Mouse (Mus musculus): ENCODE data around the gene Terb1. TPM values are rescaled to one million over a fixed set of nuclear protein-coding genes. Genes with fewer than 3 reads are reported as not detected.

The Terb1 gene
- polyA plus RNA-seq, 1 experiment from 2014 or later: not detected

DNA sequence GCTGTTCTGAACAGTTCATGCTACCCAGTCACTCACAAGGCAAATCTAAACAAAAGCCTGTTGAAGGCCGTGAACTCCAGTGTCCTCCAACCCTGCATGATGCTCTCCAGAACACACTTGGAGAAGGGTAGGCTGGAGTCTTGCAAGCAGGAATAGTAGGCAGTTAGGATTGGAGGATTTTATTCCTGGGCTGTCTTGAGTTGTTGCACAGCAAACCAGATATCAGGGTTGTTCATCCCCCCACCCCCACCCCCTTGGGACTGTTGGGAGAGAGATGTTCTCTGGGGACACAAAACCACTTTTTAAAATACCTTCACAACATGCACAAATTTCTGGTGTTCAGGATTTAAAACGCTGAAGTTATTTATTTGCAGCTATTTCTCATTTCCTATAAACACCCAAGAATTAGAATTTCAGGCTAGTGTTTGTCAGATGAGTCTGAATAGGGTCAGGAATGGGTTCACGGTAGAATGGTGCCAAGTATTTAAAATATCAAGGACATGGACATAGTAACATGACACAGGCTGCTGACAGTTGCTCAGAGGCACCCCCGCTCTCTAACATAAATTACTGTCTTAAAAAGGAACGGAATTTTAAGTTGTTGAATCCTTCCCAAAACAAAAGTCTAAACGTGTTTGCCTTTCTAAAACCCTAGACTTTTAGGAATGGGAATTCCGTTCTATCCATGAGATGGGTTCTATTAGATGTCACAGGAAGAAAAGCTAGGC, 96.7 kb downstream of the Terb1 start:
- WGBS (ENCODE audit: missing documents): 83% methylated on average over 7 of the region's 7 CpGs
- H3K4me3 ChIP-seq (ENCODE audit: inconsistent target): no peak overlapping the region
- peaks cover 10% of the 10 kb centered on the region for H3K36me3 ChIP-seq (ENCODE audit: inconsistent target)
- no peak overlapping the region for H3K27ac ChIP-seq
- no peaks in the 10 kb centered on the region for H3K79me2 ChIP-seq (ENCODE audit: inconsistent target)

DNA sequence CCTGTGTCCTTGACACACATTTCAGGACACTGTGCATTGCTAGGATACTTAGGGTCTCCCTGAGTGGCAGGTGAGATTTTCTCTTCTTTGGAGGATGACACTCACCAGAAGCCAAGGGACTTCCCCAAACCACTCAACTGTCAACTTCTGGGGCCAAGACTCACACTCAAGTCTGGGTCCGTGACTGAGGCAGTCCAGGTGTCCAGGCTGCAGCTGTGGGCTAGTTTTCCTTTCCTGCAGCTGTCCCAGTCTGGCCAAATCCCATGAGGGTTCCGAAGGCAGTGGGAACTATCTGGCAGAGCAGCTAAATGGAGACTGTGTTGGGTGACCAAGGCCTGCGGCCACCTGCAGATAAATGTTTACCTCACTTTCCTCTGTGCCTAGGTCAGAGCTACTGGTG, 97.7 kb downstream of the Terb1 start:
- WGBS (ENCODE audit: missing documents): 83% methylated on average over 3 of the region's 3 CpGs

DNA sequence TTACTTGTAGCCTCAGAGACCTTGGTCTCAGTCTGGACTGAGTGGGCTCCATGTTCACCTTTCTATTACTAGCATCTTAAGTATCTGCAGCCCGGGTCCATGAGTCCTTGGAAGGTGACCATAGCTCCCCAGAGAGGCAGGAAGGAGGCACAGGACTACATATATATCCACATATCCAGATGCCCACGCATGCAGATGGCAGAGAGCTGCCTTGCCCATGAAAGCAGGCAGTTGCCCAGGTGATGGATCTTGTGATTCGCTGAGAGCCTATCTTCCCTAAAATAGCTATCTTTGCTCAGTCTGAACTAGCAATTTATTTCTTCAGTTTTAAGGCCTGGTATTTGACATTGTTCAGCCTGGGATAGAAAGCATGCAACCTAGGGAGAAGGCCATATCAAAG, 98.2 kb downstream of the Terb1 start:
- Histone ChIP-seq H3K79me2 (ENCODE audit: inconsistent target) (no peaks in the 10 kb centered on the region), H3K27ac (no peak overlapping the region), H3K4me3 (ENCODE audit: inconsistent target) (no peak overlapping the region), H3K36me3 (ENCODE audit: inconsistent target) (no peaks in the 10 kb centered on the region)
- 90% methylated on average over 3 of the region's 3 CpGs for WGBS (ENCODE audit: missing documents)

More for the DNA sequence above, 97.7 kb downstream of the Terb1 start:
- H3K27ac ChIP-seq: no peak overlapping the region
- no peak overlapping the region for H3K4me3 ChIP-seq (ENCODE audit: inconsistent target)
- H3K36me3 ChIP-seq (ENCODE audit: inconsistent target): no peaks in the 10 kb centered on the region
- H3K79me2 ChIP-seq (ENCODE audit: inconsistent target): no peaks in the 10 kb centered on the region

DNA sequence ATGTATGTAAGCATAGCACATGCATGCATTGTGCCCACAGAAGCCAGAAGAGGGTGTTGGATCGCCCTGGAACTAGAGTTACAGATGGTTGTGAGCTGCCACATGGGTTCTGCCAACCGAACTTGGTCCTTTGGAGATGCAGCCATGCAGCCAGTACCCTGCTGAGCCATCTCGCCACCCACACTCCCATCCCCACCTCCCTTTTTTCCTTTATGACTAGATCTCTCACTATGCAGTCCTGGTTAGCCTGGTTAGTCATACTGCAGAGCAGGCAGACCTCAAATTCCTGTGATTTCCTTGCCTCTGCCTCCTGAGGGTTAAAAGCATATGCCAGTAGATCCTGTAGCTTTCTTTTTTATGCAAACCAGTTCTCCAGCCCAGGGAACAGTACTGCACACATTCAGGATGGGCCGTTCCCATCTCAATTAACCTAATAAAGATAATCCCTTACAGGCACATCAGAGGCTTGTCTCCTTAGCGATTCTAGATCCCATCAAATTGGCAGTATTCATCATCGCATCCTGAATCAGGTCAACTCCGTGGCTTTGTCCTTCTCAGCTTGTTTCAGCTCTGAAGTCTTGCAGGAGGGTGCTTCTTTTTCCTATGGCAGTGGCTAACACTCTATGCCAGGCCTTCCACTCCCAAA, 99.0 kb downstream of the Terb1 start:
- Histone ChIP-seq H3K4me3 (ENCODE audit: inconsistent target) (no peak overlapping the region), H3K79me2 (ENCODE audit: inconsistent target) (no peaks in the 10 kb centered on the region), H3K36me3 (ENCODE audit: inconsistent target) (no peaks in the 10 kb centered on the region), H3K27ac (no peak overlapping the region)
- WGBS (ENCODE audit: missing documents): 86% methylated on average over 7 of the region's 7 CpGs

DNA sequence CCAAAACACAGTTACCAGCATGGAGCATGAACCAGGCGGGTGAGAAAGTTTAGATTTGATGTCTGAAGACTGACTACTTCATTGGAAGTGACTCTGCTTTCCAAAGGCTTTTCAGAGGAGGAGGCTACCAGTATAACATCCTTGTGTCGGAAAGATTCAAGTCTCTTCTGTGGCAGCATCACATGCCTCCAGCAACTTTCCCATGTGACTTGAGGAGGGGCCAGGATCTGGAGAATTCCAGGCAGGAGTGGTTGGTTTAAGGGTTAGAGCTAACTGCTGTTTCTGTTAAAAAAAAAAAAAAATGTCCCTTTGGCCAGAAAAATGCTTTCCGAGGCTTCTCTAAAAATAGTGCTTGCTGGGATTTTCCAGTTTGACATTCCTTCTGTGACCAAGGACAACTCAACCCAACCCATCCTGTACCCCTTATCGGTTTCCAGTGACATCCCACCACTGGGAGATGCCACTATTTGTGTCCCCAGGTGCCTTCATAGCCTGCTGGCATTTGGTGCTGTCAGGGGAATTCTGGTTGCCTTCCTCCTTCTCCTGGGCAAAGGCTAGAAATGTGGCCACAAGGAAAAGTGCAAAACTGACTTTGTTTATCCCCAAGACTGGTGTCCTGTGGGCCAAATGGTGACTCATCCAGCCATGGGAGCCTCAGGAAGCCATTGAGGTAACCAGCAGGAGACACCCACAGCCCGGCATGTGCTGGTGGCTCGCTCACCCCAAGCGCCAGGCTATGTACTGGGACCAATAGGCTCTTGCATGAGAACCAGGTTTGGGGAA, 101.2 kb downstream of the Terb1 start:
- Histone ChIP-seq H3K4me3 (ENCODE audit: inconsistent target) (no peak overlapping the region), H3K27ac (no peak overlapping the region)
- 92% methylated on average over 7 of the region's 7 CpGs for WGBS (ENCODE audit: missing documents)

DNA sequence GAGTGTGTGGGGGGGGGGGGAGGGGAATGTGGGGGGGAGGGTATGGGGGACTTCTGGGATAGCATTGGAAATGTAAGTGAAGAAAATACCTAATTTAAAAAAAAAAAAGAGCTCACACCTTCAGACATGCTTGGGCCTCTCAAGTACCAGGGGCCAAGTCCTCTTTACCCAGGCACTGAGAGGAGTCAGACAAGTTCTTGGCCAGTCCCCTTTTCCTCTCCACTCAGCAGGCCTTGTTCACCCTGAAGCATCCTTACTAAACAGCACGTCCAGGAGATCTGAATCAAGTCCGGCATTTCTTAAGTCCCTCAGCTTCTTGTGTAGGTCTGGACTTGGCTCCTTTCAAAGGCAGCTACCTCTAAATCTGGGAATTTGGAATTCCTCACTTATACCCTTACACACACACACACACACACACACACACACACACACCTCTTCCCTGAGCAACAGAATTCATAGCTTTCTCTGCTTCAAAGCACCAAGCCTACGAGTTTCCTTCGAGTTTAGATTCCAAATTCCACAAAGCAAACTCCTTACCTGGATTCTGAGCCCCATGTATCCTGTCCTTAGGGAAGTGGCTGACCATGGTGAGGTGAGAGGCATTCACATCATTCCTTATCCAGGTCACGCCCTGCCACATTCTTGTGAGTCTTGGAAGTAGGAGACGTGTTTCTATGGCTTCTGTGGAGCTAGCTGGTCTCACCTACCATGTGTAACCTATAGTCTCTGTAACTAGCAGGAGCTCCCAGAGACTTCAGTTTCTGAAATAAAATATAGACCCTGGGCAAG, 103.2 kb downstream of the Terb1 start:
- Histone ChIP-seq H3K27ac (no peak overlapping the region), H3K4me3 (ENCODE audit: inconsistent target) (no peak overlapping the region), H3K79me2 (ENCODE audit: inconsistent target) (no peaks in the 10 kb centered on the region), H3K36me3 (ENCODE audit: inconsistent target) (no peaks in the 10 kb centered on the region)
- 97% methylated on average over 6 of the region's 6 CpGs for WGBS (ENCODE audit: missing documents)

More for the DNA sequence above, 101.2 kb downstream of the Terb1 start:
- no peaks in the 10 kb centered on the region for H3K36me3 ChIP-seq (ENCODE audit: inconsistent target)
- no peaks in the 10 kb centered on the region for H3K79me2 ChIP-seq (ENCODE audit: inconsistent target)

DNA sequence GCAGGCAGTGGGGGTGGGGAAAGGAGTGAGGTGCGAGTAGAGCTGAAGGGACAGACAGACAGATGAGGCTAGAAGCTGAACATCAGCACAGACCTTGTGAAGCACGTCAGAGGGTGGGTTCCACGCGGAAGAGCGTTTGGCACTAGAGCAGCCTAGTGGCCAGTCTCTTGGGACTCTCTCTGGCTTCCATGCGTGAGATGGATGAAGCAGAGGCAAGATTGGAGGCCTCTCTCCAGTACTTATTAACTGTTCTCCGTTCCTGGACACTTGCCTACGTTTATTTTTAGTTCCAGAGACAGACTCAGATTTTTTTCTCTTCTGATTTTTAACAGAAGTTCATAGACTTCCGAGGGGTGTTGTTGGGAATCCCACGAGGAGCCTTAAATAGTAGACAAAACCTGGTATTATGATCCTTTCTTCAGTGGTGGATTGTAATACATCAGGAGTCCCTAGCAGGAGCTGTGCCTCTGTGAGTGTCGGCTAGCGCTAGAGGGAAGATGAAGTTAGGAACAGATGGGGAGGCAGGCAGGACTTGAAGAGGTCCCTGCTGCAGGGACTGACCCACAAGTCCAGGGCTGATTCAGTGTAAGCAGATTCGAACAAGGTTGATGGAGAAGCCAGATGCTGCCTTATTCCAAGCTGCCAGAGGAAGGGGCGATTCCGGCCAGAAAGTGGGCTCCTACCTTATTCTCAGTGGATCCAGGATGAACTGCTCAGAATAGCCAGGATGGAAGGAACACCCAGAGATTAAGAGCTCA, 104.1 kb downstream of the Terb1 start:
- Histone ChIP-seq H3K4me3 (ENCODE audit: inconsistent target) (no peak overlapping the region), H3K79me2 (ENCODE audit: inconsistent target) (no peaks in the 10 kb centered on the region), H3K36me3 (ENCODE audit: inconsistent target) (no peaks in the 10 kb centered on the region), H3K27ac (no peak overlapping the region)
- WGBS (ENCODE audit: missing documents): 84% methylated on average over 15 of the region's 15 CpGs

DNA sequence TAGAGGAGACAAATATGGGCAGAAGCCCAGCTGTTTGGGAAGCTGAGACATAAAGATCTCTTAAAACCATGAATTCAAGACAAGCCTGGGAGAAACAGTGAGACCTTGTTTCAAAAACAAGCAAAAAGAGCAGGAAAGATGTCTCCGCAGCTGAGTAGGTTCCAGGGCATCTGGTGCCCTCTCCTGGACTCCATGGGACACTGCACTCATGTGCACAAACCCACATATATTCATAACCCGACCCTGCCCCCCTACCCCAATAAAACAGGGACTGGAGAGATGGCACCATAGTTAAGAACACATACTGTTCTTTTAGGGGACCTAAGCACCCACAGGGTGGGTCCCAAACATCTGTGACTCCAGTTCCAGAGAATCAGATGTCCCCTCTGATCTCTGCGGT, 106.1 kb downstream of the Terb1 start:
- Histone ChIP-seq H3K4me3 (ENCODE audit: inconsistent target) (no peak overlapping the region), H3K27ac (no peak overlapping the region), H3K79me2 (ENCODE audit: inconsistent target) (no peaks in the 10 kb centered on the region), H3K36me3 (ENCODE audit: inconsistent target) (no peaks in the 10 kb centered on the region)
- WGBS (ENCODE audit: missing documents): 82% methylated on average over 3 of the region's 3 CpGs

Other genes starting within 250 kb of the Terb1 start
- not detected in 3 replicates for gene Cmtm2a, start 216.7 kb downstream of the Terb1 start, polyA plus RNA-seq (2018)
- gene Gm45711, start 199.8 kb downstream of the Terb1 start, polyA plus RNA-seq (2018): not detected in 3 replicates
- not detected in 3 replicates for gene Cmtm1, start 199.8 kb downstream of the Terb1 start, polyA plus RNA-seq (2018)
- not detected in 3 replicates for gene Gm11020, start 188.3 kb downstream of the Terb1 start, polyA plus RNA-seq (2018)
- gene Cmtm2b, start 187.7 kb downstream of the Terb1 start, polyA plus RNA-seq (2018): not detected in 3 replicates
- gene Cmtm3, start 170.5 kb downstream of the Terb1 start, polyA plus RNA-seq (2018): 170 to 223 TPM (median 206 TPM) in 3 replicates
- gene Cmtm4, start 114.1 kb downstream of the Terb1 start, polyA plus RNA-seq (2018): 7.3 to 11.9 TPM (median 9.5 TPM) in 3 replicates
- 33.1 to 37.5 TPM (median 36.4 TPM) in 3 replicates for gene Dync1li2, start 66.9 kb downstream of the Terb1 start, polyA plus RNA-seq (2018)
- 28.5 to 70.6 TPM (median 35.2 TPM) in 3 replicates for gene Nae1, start 24.7 kb upstream of the Terb1 start, polyA plus RNA-seq (2018)
- 0.32 to 0.81 TPM (median 0.33 TPM) in 3 replicates for gene Car7, start 24.8 kb upstream of the Terb1 start, polyA plus RNA-seq (2018)
- gene Pdp2, start 81.5 kb upstream of the Terb1 start, polyA plus RNA-seq (2018): 6.1 to 8.6 TPM (median 6.2 TPM) in 3 replicates
- gene Cdh16, start 114.5 kb upstream of the Terb1 start, polyA plus RNA-seq (2018): not detected in 3 replicates
- gene Rrad, start 121.4 kb upstream of the Terb1 start, polyA plus RNA-seq (2018): 2.3 to 7.2 TPM (median 2.7 TPM) in 3 replicates
- 33.8 to 37.1 TPM (median 34.4 TPM) in 3 replicates for gene Ciao2b, start 132.1 kb upstream of the Terb1 start, polyA plus RNA-seq (2018)
- gene Ces2a, start 224.1 kb upstream of the Terb1 start, polyA plus RNA-seq (2018): not detected in 3 replicates